Mouse (Mus musculus): ENCODE data around the gene Defb28. TPM values are rescaled to one million over a fixed set of nuclear protein-coding genes. Genes with fewer than 3 reads are reported as not detected.

Defb28 gene
- total RNA-seq (2021): not detected

DNA sequence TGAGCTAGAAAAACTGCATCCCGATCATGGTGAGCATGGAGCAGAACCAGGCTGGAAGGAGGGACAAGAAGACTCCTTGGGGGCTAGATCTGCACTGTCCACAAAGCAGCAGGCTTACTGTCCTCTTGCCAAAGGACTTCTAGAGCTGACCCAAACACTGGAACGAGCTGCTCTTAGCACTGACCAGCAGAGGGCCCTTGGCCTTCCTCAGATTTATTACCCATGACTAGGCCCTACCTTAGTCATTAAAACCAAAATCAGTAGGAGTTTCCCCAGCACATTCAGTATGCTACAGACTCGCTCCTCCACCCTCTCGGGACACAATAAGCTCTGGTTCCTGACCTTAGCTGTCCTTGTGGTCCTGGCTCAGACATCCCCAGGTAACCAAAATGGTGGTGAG is at the start of gene Defb28:
Gene Defb28, plus strand, starts transcription at position 275 of the 400 bp plus-strand sequence.
- intact Hi-C loops (cut with DNase I): no loop called here
- no peak for DNase-seq

DNA sequence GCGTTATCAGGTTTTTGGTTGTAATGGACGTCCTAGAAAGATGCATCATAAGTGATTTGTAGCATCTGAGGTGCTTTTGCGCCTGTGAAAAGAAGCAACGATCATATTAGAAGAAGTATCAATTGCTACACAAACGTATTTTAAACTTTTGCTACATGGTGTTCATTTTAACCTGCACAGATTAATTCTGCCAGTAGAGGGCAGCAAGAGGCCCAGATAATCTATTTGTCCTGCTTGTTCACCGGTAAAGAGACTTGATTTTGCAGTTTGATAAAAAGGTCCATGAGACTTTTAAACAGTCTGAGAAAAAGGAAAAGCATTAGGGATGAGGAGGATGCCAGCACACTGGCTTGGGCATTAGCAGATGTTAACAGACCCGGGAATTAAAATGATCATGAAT is 47.1 kb upstream of the Defb28 start:
- intact Hi-C loops (cut with DNase I): loop anchor here (5.0 kb wide), 1 partner anchor 71 kb away; the partner anchor contains the start of gene Defb29

DNA sequence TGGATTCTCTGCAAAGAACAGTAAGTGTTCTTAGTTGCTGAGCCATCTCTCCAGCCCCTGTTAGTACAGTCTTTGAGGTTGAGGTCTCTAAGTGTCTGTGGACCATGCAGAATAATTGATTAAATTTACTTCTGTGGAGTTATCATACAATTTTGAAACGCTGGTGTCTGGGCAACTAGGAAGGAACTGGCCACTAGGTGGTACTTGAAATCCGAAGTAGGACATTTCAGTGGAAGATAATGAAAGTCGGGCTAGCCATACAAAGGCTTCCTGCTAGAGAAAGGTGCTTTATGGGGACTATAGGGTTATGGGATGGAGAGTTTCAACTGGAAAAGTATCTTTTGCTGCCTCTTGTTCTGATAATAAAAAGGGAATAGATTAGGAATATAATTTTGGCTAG is 45.6 kb upstream of the Defb28 start:
- DNase-seq: no peak
- intact Hi-C loops (cut with DNase I): loop anchor here (5.0 kb wide), 1 partner anchor 70 kb away; the partner anchor contains the start of gene Defb29

More for the DNA sequence above, 47.1 kb upstream of the Defb28 start:
- peak; percentile 15 to 30 for DNase-seq

DNA sequence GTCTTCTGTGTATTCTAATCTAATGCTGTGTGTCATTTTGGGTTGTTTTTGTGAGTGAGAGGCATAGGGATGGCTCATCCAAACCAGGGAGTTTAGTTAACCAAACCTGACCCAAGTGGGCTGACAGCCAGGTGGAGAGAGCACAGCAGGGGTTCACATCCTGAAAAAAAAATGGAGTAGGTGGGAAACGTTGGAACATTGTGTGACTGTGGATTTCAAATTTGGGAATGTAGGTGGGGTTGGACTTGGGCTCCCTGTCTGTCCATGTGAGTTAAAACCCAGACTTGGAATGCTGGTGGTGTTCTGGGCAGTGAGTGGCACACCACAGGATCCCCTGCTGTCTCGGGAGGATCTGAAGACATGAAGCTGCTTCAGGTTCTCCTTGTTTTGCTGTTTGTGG is 41.3 kb upstream of the Defb28 start, which contains the start of gene Defb20:
Gene Defb20, plus strand, starts transcription at position 301 of the 400 bp plus-strand sequence.
- intact Hi-C loops (cut with DNase I): no loop called here
- no peak for DNase-seq

DNA sequence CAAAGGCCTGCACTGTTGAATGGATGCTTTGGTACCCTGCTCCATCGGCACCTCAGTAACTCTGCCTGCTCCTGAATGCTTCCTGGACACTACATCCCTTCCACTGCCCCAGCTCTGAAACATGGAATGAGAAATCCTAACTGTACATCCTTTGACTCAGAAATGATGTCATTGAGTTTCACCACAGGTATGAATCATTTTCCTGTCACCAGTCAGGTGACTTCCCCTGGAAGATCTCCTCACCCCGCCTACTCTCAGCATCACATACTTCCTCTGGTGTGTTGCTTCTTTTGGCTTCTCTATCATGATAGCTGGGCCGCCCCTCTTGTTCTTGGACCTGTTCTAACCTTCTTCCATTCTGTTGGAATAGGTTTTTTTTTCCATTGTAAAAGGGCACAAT is 37.2 kb upstream of the Defb28 start:
- intact Hi-C loops (cut with DNase I): no loop called here
- no peak for DNase-seq

DNA sequence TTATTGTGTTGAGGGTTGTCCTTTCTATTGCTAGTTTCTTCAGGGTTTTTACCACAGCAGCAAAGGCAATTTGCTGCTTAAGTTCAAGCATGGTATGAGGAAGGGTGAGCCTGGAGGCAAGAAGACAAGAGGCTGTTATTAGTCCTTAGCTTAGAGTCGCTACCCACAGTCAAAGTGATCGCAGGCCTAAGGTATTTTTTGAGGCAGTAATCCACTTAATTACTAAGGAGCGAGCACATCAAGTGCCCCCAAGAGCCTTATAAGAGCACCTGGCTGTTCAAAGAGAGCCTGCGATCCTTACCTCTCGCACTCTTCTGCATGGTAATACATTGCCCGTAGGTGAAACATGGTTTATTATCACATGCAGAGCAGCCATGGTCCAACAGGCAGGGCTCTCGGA is 36.3 kb upstream of the Defb28 start:
- intact Hi-C loops (cut with DNase I): no loop called here
- no peak for DNase-seq

DNA sequence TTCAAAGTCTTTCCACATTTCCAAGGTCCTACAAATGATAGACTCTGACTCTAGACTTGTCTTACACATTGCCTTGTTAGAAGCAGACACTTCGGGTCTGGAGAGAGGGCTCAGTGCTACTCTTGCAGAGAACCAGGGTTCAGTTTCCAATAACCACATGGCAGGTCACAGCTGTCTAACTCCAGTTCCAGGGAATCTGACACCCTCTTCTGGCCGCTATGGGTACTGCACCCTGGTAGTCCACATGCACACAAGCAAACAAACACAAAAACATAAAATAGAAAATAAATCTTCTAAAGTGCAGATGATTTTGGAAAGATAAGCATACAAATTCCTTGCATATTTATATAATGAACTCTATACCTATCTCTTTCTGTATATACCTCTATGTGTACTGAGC is 31.0 kb upstream of the Defb28 start:
- intact Hi-C loops (cut with DNase I): no loop called here
- DNase-seq: no peak

DNA sequence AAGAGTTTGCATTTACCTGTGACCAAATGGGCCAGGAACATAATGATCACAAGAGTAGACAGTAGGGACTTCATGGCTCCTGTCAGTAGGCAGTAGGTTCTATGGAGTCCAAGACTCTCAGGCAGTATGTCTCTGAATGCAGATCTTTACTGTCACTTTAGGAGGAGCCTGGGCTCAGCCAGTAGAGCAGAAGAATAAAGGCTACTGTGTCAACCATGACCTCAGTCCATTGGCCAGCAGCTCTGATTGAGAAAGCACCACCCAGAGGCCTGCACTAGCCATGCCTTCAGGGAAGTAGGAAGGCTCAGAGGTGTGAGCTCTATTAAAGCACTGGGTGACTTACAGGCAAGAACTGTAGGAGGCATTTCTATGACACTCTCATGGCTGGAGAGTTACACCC is 28.0 kb upstream of the Defb28 start, which contains the start of gene Defb22:
Gene Defb22, minus strand, starts transcription at position 101 of the 400 bp plus-strand sequence.
- DNase-seq: no peak
- intact Hi-C loops (cut with DNase I): no loop called here

DNA sequence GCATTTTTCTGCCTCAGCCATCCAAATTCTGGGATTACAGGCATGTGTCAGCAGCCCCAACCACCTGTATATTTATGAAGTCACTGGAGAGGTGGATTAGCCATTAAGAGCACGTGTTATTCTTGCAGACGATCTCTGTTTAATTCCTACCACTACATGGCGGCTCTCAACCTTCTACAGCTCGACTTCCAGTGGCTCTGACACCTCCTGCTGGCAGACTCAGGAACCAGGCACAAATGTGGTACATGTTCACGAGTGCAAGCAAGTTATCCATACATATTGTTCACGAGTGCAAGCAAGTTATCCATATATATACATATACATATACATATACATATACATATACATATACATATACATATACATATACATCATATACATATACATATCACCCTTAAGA is 24.9 kb upstream of the Defb28 start:
- intact Hi-C loops (cut with DNase I): no loop called here
- DNase-seq: no peak

DNA sequence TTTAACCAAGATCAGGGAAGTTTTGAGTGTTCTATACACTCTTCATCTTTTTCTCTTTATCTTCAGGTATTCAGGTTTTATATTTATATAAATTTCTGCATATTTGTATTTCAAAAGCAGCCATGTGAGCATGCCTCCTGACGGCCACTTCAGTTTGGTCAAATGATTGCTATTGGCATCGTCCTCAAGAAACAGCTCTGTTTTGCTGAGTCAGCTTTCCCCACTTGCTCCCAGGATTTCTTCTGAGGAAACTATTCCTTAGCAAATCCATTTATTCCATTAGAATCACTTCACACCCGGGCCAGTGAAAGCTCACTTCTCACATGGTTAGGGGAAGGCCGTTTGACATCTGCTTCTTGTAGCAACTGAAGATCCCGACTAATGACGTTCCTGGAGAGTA is 20.0 kb upstream of the Defb28 start:
- intact Hi-C loops (cut with DNase I): no loop called here
- no peak for DNase-seq

DNA sequence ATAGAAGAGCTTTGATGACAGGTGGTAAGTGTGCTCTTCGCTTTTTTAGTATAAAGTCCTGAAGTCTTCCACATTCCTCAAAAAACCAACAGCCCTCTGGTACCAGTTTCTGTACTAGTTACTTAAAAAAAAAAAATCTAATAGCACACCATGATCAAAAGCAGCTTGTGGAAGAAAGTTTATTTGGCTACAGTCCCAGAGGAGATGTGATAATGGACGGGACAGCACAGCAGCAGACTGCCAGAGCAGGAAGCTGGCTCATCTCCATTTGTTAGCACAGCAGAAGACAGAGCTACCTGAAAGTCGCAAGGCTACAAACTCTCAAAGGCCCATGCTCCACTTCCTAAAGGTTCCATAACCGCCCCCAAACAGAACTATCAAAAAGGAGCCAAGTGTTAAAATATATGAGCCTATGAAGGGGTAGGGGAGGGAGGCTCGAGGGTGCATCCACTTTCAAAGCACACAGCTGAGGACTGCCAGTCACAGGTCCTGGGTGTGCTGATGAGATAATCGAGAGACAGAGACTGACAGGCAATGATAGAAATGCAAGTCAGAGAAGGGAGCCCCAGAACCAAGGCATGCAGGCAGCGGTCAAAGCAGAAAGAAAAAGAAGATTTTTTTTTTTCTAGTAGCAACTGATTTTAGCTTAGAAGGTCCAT is 17.7 kb upstream of the Defb28 start:
- no peak for DNase-seq
- intact Hi-C loops (cut with DNase I): no loop called here

DNA sequence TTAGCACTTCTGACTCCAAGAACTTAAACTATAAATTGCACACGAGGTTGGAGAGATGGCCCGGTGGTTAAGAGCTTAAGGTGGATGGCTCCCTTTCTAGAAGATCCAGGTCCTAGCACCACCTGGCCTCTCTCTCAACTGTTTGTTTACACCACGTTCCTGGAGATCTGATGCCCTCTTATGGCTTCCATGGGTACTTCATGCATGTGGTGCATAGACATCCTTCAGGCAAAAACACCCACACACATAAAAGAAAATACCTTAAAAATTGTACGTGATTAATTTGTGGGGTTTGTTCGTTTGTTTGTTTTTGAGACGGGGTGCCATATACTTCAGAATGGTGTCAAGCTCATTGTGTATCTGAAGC is 17.2 kb upstream of the Defb28 start:
- intact Hi-C loops (cut with DNase I): no loop called here
- DNase-seq: no peak

DNA sequence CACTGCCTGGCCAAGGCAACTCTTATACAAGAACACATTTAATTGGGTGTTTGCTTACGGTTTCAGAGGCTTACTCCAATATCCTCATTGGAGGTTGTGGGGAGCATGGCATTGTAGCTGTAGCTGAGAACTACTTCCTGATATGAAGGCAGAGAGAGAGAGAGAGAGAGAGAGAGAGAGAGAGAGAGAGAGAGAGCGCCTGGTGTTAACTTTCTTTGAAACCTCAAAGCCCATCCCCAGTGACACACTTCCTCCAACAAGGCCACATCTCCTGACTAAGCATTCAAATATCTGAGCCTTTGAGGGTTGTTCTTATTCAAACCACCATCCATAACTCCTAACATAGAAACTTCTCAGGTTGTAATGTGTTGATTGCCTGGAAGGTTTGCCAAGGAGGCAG is 14.1 kb upstream of the Defb28 start:
- DNase-seq: no peak
- intact Hi-C loops (cut with DNase I): no loop called here

DNA sequence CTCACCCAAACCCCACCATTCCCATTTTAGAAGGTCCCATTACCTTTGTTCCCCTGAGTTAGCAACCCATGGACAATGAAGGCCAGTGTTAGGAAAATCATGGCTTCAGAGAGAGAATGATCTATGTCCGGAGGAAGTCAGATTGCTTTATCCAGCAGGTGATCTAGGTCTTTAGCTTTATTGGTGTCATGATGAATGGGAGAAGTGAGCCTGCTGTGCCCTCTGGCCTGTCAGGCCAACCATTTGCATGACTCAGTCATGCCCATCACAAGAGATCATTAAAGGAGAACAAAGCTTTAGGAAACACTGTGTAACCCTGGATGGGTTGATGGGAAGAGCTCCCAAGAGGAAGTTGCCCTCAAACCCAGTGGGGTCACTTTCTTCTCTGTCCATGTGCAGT is 6.5 kb upstream of the Defb28 start, which contains the start of gene Defb26:
Gene Defb26, minus strand, starts transcription at position 101 of the 400 bp plus-strand sequence.
- no peak for DNase-seq
- intact Hi-C loops (cut with DNase I): no loop called here

DNA sequence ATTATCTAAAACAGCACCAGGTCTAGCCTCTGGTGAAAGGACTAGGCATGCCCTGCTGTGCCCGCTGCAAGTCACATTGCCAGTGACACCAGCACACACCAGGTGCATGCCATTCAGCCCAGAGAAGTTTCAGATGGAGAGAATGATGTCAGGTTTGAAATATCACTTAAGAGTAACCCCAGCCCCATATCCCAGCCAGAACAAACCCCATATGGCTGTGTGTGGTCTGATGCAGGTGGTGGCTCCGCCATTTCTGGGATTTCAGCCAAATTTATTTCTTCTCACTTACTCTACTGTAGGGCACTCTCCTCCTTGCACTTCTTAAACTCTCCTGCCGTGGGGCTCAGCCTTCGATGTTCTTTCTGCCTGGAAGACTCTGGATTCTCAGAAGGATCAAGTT is 2.0 kb upstream of the Defb28 start:
- intact Hi-C loops (cut with DNase I): no loop called here
- no peak for DNase-seq

DNA sequence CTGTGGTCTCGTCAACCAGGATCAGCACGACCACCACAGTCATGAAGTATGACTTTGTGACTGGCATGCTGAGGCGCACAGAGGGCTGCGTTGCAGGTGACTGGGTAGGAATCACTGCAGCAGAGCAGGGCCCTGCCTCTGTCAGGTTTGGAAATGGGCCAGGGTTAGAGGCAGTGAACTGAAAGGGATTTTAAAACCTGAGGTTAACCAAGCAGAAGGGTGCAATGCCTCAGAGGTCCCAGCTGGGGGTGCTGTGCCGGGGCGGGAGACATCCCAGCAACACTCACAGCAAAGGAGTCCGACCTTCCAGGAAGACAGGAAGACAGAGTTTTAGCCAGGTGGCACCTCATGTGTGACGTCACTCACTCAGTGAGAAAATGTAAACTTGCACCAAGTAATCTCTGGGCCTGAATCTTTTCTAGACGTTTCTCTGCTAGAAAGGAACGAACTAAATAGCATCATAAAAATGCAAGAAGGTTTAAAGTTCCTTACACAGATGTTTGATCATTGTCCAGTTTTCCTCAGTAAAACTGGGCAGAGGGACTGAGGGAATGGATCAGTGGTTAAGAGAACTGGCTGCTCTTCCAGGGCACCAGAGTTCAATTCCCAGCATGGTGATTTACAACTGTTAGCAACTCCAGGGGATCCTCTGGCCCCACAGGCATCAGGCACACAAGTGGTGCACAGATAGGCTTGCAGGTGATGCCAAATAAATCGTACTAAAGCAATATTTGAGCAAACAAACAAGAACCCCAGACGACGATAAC is 22.1 kb downstream of the Defb28 start, which contains the start of gene Defb29:
Gene Defb29, minus strand, starts transcription at position 155 of the 767 bp plus-strand sequence.
- DNase-seq: no peak
- intact Hi-C loops (cut with DNase I): loop anchor here (5.0 to 10.0 kb wide), 2 partner anchors 68 to 145 kb away; partner anchors contain the start of gene Sox12

DNA sequence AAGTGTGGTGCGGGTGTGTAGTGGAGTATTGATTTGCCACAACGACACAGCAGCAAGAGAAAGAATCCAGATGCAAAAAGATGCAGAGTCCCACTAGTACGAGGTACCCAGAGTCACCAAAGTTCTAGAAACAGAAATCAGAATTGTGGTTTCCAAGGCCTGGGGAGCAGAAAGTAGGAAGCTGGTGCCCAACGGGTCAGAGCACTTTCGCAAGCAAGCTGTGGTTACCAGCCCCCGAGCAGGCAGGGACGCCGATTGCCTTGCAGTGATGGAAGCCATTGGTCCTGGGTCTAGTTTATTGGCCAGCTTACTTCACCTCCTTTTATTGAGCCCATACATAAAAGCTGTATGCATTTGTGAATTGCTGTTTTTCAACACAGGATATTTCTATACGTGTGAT is 23.9 kb downstream of the Defb28 start:
- no peak for DNase-seq
- intact Hi-C loops (cut with DNase I): loop anchor here (5.0 to 10.0 kb wide), 2 partner anchors 70 to 147 kb away; partner anchors contain the start of gene Sox12

DNA sequence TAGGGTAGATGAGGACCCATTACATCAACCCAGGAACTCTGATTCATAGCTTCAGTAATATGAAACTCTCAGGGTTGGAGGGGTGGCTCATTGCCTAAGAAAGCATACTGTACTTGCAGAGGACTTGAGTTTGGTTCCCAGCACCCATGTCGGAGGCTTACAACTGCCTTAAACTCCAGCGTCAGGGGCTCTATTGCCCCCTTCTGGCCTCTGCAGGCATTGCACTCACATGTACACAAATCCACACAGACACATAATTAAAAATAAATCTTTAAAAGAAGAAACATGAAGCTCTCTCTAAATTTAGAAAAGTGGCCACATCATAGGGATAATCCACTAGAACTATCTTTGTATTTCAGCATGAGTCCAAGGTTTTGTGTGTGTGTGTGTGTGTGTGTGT is 24.8 kb downstream of the Defb28 start:
- intact Hi-C loops (cut with DNase I): loop anchor here (5.0 to 10.0 kb wide), 2 partner anchors 71 to 148 kb away; partner anchors contain the start of gene Sox12
- DNase-seq: no peak

DNA sequence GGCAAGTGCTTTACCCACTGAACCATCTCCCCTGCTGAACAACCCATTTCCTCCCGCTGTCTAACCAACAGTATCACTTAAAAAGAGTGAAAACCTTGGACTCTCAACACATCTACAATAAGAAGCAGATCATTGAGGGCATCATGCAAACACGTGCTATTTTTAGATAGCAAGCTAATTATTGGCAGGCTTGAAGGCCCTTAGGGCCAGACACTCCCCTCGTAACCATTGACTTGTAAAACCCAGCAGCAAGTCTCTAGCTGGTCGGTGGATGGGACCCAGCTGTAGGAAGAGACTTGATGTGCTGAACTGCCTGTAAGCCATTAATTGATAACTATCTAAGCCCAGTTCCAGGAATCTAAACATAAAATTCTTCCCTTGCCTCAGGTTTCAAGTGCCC is 25.4 kb downstream of the Defb28 start:
- intact Hi-C loops (cut with DNase I): loop anchor here (5.0 to 10.0 kb wide), 2 partner anchors 71 to 149 kb away; partner anchors contain the start of gene Sox12
- no peak for DNase-seq

DNA sequence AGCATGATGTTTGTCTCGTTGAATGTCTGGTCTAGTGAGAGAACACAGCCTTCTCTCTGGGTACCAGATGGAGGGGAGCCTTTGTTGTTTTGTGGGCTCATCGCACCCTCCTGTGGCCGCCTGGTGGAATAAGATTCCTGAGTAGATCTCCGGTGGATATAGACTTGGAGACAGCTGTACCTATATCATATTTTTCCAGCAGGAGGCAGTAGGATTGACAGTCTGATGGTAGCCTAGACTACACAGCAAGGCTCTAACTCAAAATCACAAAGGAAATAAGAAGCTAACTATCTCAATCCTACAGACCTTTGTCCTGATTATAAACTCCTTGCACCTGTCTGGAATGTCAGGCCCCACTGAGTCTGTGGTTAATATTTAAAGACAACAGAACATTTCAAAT is 26.6 kb downstream of the Defb28 start:
- intact Hi-C loops (cut with DNase I): loop anchor here (5.0 to 10.0 kb wide), 2 partner anchors 72 to 150 kb away; partner anchors contain the start of gene Sox12
- DNase-seq: peak; percentile 3 to 4

DNA sequence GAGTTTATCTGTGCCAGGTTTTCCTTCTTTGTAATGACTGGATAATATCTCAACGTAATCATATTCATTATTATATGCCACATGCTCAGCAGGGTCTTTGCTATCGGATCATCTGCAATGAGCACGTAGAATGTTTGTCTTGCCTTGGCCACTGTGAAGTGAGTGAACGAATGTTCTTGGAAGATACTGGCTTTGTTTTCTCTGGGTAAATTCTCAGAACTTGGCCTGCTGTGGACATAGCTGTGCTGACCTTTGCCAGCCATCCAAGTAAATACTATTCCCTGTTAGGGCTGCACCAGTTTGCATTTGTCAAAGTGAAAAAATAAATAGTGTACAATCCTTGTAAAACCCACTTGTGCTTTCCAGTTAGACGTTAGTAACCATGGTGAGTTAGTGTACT is 30.1 kb downstream of the Defb28 start:
- no peak for DNase-seq
- intact Hi-C loops (cut with DNase I): loop anchor here (10.0 kb wide), 1 partner anchor 153 kb away; the partner anchor contains the start of gene Sox12

Measured in heart, postnatal 36 days (tissue).